Mouse (Mus musculus) thymus, postnatal 10 days (tissue): ENCODE data around the gene Kel.

Experiments
- DNase-seq, 2 experiments: peaks; one replicate each; pipeline ENCODE4 v3.0.0; 2021; ENCODE audit warnings: low spot score in 2 of 2

Kel gene

GRCm38 (mm10) chr6:41646220-41646619, 57.9 kb downstream of the Kel start:
- DNase-seq: no peak

- no peak for DNase-seq
Observed at GRCm38 (mm10) chr6:41643227-41643626, 60.9 kb downstream of the Kel start.

- no peak for DNase-seq
Observed at GRCm38 (mm10) chr6:41642765-41643164, 61.4 kb downstream of the Kel start.

- DNase-seq: no peak
Observed at GRCm38 (mm10) chr6:41641173-41641866, 62.8 kb downstream of the Kel start.

GRCm38 (mm10) chr6:41640449-41640848, 63.7 kb downstream of the Kel start:
- DNase-seq: no peak

- no peak for DNase-seq
Observed at GRCm38 (mm10) chr6:41637927-41638506, 66.1 kb downstream of the Kel start.

GRCm38 (mm10) chr6:41637393-41637792, 66.7 kb downstream of the Kel start:
- DNase-seq: no peak
